Mouse (Mus musculus) intestine, embryonic 15.5 days (tissue): ENCODE measurements around the gene Slc41a1. TPM values are rescaled to one million over a fixed set of nuclear protein-coding genes. Genes with fewer than 3 reads are reported as not detected.
A peak's percentile ranks its signal among the peaks of the same experiment; 100 is the strongest.

ENCODE experiments used
- ATAC-seq: fragments of 200-750 bp; cut with Nextera tagmentation; 2 replicates; pipeline ENCODE4 v1.8.0; 2017; ENCODE audit warnings: moderate TSS enrichment, moderate library complexity
- H3K27ac ChIP-seq: fragments of 300-500 bp; sonication (generic); 2 replicates; pipeline ENCODE4 v1.5.1; 2015; ENCODE audit warnings: mild to moderate bottlenecking, inconsistent platforms
- H3K27me3 ChIP-seq: fragments of 300-500 bp; sonication (generic); replicated peaks from 2 replicates; pipeline ENCODE4 v1.6.1; 2015; ENCODE audit warnings: inconsistent platforms
- H3K36me3 ChIP-seq: fragments of 300-500 bp; sonication (generic); 2 replicates; pipeline ENCODE4 v1.6.1; 2015; ENCODE audit warnings: inconsistent platforms
- H3K4me1 ChIP-seq: fragments of 300-500 bp; sonication (generic); replicated peaks from 2 replicates; pipeline ENCODE4 v1.6.1; 2015; ENCODE audit warnings: inconsistent platforms
- H3K4me2 ChIP-seq: fragments of 300-500 bp; sonication (generic); replicated peaks from 2 replicates; pipeline ENCODE4 v1.6.1; 2015; ENCODE audit warnings: mild to moderate bottlenecking, inconsistent platforms
- H3K4me3 ChIP-seq: fragments of 300-500 bp; sonication (generic); replicated peaks from 2 replicates; pipeline ENCODE4 v1.5.1; 2015; ENCODE audit warnings: inconsistent platforms
- H3K9ac ChIP-seq: fragments of 300-500 bp; sonication (generic); 2 replicates; pipeline ENCODE4 v1.6.1; 2015; ENCODE audit warnings: inconsistent platforms
- H3K9me3 ChIP-seq: fragments of 300-500 bp; sonication (generic); 2 replicates; pipeline ENCODE4 v1.6.1; 2016; ENCODE audit warnings: inconsistent platforms
- WGBS: fragments of 180-500 bp; shearing (Covaris S2); methylation state at CpG from one replicate; pipeline ENCODE4 v1.1.7; 2015; 5-methylcytosine and 5-hydroxymethylcytosine counted together
- polyA plus RNA-seq: library from polyadenylated mRNA; unstranded; fragments of >200 nt; fragmentation: Nextera tagmentation; extraction: Ambion mirVana; gene quantifications from 2 replicates; pipeline ENCODE4 v1.2.1, GENCODE M21; 2015

Gene Slc41a1
- polyA plus RNA-seq, 1 experiment from 2014 or later = 10.5 TPM

DNA sequence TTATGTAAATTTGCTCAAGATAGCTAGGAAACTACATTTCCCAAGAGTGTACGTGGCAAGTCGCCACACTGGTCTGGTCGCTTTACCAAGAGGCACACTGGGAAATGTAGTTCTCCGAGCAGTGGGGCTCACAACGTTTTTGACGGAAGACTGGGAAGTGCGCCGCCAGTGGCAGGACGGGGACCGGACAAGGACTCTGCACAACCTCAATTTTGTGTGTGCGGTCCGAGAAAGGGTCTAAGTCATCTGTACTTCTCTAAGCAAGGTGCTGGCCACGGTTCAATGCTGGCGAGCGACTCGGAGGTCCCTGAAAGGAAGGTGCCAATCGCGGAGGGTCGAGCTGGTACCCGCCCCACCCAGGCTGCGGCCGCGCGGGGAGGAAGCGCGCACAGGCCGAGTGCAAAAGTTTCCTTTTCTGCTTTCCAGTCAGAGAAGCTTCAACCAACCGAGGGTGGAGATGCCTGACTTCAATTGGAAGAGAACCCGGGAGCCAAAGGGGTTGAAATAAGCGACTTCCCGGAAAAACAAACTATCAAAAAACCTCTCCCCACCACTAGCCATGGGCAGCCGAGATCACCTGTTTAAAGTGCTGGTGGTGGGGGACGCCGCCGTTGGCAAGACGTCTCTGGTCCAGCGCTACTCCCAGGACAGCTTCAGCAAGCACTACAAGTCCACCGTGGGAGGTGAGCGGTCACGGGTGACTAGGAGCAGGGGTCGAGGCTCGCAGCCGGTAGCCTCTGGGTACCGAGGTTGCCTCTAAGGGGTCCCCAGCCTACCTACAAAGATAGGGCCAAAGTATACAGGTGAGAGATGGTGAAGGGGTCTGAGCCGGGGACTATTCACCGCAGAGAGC is 40.0 kb downstream of the Slc41a1 start, which contains the start of gene Rab29:
TSS of gene Rab29 (plus strand) at position 132 of the 853 bp plus-strand sequence.
- ATAC-seq = peak; percentile 98
- H3K27ac ChIP-seq = 0 out of 2 replicates have a peak within 1 kb of the TSS, but pooled peaks have one; percentile 22

DNA sequence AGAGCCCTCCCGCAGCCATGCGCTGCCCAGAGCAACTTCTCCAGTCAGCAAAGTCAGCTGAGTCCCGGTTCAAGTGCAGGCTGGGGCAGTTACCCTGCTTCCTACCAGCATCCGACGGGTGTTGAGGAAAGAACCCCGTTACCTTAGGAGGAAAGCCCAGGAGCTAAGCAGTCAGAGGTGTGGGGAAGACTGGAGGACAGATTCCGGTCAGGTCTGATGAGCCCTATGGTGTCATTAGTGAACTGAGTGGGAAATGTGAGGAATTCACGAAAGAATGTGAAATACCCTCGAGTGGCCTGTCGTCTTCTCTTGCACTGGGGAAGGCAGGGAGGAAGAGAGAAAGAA is 40.6 kb downstream of the Slc41a1 start:
- Histone ChIP-seq H3K27me3 (no peaks in the 10 kb centered on the region), H3K4me1 (no peaks in the 10 kb centered on the region; the same call in 1 of the 2 replicates), H3K4me3 (peak overlapping the region; percentile 71), H3K9me3 (no peaks in the 10 kb centered on the region), H3K9ac (peak overlapping the region; percentile 61), H3K36me3 (no peaks in the 10 kb centered on the region), H3K27ac (no peak overlapping the region), H3K4me2 (peak overlapping the region; percentile 89)
- no peak for ATAC-seq
- 21% methylated on average over 10 of the region's 10 CpGs for WGBS

More for the DNA sequence above, 40.0 kb downstream of the Slc41a1 start, which contains the start of gene Rab29:
- WGBS = 1% methylated on average over 46 of the region's 46 CpGs
- Histone ChIP-seq H3K4me2 (peak within 1 kb of the TSS; percentile 89), H3K36me3 (no peaks in the 10 kb centered on the region), H3K9ac (peak within 1 kb of the TSS; percentile 61), H3K4me1 (no peaks in the 10 kb centered on the region; the same call in 1 of the 2 replicates), H3K9me3 (no peaks in the 10 kb centered on the region), H3K27me3 (no peaks in the 10 kb centered on the region), H3K4me3 (peak within 1 kb of the TSS; percentile 71)

DNA sequence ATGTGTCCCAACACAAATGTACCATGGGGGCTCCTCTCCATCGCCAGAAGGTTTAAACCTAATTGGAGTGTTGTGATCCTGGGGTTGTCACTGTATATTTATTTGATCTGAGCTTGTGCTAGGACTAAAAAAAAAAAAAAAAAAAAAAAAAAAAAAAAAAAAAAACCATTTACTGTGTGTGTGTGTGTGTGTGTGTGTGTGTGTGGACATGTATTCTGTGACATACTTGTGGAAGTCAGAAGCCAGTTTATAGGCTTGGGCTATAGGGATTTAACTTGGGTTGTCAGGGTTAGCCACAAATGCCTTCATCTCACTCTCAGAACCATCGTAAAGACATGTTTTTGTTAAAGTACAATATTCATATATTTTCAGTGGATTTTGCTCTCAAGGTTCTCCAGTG is 42.3 kb downstream of the Slc41a1 start:
- Histone ChIP-seq H3K36me3 (no peaks in the 10 kb centered on the region), H3K27ac (no peak overlapping the region), H3K4me1 (no peaks in the 10 kb centered on the region; the same call in 1 of the 2 replicates), H3K9me3 (no peaks in the 10 kb centered on the region), H3K4me3 (no peak overlapping the region), H3K27me3 (no peaks in the 10 kb centered on the region), H3K4me2 (no peak overlapping the region), H3K9ac (no peak overlapping the region)
- no peak for ATAC-seq
- WGBS = 76% methylated on average over 2 of the region's 2 CpGs

DNA sequence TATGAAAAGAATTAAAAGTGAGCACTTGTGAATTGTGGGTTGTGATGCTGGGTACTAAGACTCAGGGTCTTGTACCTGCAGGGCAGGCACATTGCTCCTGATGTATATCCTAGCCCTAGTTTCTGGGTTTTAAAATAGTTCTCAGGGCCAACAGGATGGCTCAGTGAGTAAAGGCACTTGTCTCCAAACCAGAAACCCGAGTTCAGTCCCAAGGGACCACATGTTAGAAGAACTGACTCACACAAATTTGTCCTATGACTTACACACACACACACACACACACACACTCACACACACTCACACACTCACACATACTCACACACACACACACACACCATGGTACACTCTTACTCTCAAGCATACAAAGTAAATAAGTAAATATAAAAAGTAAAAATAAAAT is 45.6 kb downstream of the Slc41a1 start:
- ATAC-seq = no peak
- 76% methylated on average over 1 of the region's 1 CpGs for WGBS
- H3K4me2 ChIP-seq = no peak overlapping the region
- H3K27me3 ChIP-seq = no peaks in the 10 kb centered on the region
- H3K9ac ChIP-seq = no peak overlapping the region
- no peak overlapping the region for H3K27ac ChIP-seq
- no peaks in the 10 kb centered on the region for H3K9me3 ChIP-seq
- no peak overlapping the region for H3K4me3 ChIP-seq
- no peaks in the 10 kb centered on the region for H3K36me3 ChIP-seq
- H3K4me1 ChIP-seq = no peaks in the 10 kb centered on the region

DNA sequence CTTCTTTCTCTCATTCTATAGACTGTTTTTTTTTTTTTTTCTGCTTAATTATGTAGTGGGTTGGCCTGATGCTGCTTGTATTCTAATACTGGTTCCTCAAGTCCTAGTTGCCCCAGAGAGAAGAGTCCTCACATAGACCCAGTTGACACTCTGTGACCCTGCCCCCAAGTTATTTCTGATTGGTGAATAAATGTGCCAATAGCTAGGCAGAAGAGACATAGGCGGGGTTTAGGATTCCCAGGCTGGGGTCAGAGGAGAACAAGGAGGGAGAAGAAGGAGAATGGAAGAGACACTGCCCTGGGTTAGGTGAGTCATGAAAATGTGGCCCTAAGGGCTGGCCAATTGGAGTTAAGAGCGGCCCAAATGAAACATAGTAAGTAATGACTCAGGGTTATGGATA is 52.5 kb downstream of the Slc41a1 start:
- Histone ChIP-seq H3K4me1 (no peaks in the 10 kb centered on the region), H3K4me2 (no peak overlapping the region), H3K27me3 (no peaks in the 10 kb centered on the region), H3K9me3 (no peaks in the 10 kb centered on the region), H3K4me3 (no peak overlapping the region), H3K36me3 (no peaks in the 10 kb centered on the region), H3K9ac (no peak overlapping the region), H3K27ac (no peak overlapping the region)
- ATAC-seq = no peak
- 74% methylated on average over 2 of the region's 2 CpGs for WGBS

DNA sequence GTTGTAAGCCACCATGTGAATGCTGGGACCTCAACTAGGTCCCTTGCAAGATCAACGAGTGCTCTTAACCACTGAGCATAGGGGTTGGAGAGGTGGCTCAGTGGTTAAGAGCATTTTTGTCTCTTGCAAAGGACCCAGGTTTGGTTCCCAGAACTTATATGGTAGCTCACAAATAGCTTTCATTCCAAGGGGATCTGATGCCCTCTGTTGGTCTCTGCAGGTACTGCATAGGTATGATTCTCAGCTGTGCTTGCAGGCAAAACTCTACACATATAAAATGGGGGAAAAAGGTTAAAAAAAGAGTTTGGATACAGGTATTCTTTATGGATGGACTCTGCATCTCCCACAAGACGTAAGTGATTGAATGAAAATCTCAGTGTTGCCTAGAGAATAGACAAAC is 55.5 kb downstream of the Slc41a1 start:
- WGBS = 56% methylated on average over 2 of the region's 2 CpGs
- H3K9me3 ChIP-seq = no peaks in the 10 kb centered on the region
- no peak overlapping the region for H3K4me3 ChIP-seq
- no peaks in the 10 kb centered on the region for H3K36me3 ChIP-seq
- no peaks in the 10 kb centered on the region for H3K4me1 ChIP-seq
- H3K4me2 ChIP-seq = no peak overlapping the region
- no peak overlapping the region for H3K27ac ChIP-seq
- ATAC-seq = no peak
- H3K9ac ChIP-seq = no peak overlapping the region
- no peaks in the 10 kb centered on the region for H3K27me3 ChIP-seq

DNA sequence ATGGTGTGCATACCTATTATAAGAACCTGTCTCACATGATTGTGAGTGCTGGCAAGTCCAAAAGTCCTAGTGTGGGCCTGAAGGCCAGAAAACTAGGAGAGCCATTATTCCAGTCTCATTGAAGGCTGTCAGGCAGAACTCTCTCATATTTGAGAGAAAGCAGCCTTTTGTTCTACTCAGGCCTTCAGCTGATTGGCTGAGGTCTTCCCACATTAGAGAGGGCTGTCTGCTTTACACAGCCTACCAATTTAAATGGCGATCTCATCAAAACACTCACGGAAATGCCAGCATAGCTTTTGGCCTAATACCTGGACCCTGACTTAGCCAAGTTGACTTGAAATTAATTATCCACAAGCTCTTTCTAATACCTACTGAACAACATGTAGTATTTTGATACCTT is 58.9 kb downstream of the Slc41a1 start:
- Histone ChIP-seq H3K36me3 (no peaks in the 10 kb centered on the region), H3K4me2 (no peak overlapping the region), H3K4me3 (no peak overlapping the region), H3K9ac (no peak overlapping the region), H3K27ac (no peak overlapping the region), H3K4me1 (no peaks in the 10 kb centered on the region), H3K27me3 (no peaks in the 10 kb centered on the region), H3K9me3 (no peaks in the 10 kb centered on the region)
- ATAC-seq = no peak
- WGBS = 72% methylated on average over 2 of the region's 2 CpGs

DNA sequence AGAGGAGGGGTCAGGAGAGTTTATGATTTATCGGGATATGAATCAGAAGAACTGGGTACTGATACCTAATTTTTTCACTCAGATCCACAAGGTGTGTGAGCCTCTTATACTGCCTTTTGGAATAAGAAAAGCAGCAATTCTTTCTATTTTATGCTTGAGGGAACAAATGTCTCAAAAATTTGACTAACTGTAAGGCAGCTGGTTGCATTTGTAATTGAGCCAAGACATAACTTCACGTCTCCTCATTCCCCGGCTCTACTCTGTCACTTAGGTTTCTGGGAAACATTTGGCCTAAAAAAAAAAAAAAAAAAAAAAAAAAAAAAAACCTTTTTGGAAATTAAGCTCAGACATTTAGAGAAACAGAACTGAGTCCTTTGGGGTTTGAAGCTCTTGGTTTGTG is 59.3 kb downstream of the Slc41a1 start:
- H3K4me2 ChIP-seq = no peak overlapping the region
- H3K4me1 ChIP-seq = no peaks in the 10 kb centered on the region
- ATAC-seq = no peak
- H3K27me3 ChIP-seq = no peaks in the 10 kb centered on the region
- H3K27ac ChIP-seq = no peak overlapping the region
- H3K4me3 ChIP-seq = no peak overlapping the region
- H3K36me3 ChIP-seq = no peaks in the 10 kb centered on the region
- WGBS = 81% methylated on average over 3 of the region's 3 CpGs
- no peak overlapping the region for H3K9ac ChIP-seq
- no peaks in the 10 kb centered on the region for H3K9me3 ChIP-seq

DNA sequence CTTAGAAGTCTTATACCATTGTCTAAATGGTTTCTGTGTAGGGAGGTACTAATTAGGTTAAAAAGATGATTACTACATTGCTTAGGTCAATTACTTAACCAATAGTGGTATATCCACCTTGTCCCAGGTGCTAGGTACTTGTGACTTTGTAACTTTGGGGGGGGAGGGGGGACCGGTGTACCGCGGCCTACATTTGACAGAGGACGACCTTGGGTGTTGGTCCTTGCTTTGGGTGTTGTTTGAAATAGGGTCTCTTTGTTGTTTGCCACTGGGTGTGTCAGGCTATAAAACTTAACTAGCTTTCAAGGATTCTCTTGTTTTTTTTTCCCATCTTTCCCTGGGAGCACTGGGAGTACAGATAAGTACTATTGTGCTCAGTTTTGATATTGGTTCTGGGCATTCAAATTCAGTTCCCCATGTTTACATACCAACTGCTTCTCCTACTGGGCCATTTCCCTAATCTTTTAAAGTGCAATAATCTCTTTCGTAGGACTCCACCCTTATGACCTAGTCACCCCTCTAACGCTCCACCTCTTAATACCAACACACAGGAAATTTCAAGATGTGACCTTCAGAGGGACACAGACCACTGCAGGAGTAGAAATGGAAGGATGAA is 62.9 kb downstream of the Slc41a1 start:
- ATAC-seq = 0 out of 2 replicates have a peak, but pooled peaks have one; percentile 17
- no peaks in the 10 kb centered on the region for H3K36me3 ChIP-seq
- no peak overlapping the region for H3K4me2 ChIP-seq
- 55% methylated on average over 6 of the region's 6 CpGs for WGBS
- no peak overlapping the region for H3K27ac ChIP-seq
- no peaks in the 10 kb centered on the region for H3K9me3 ChIP-seq
- no peak overlapping the region for H3K9ac ChIP-seq
- H3K27me3 ChIP-seq = no peaks in the 10 kb centered on the region
- H3K4me3 ChIP-seq = no peak overlapping the region
- H3K4me1 ChIP-seq = no peaks in the 10 kb centered on the region

DNA sequence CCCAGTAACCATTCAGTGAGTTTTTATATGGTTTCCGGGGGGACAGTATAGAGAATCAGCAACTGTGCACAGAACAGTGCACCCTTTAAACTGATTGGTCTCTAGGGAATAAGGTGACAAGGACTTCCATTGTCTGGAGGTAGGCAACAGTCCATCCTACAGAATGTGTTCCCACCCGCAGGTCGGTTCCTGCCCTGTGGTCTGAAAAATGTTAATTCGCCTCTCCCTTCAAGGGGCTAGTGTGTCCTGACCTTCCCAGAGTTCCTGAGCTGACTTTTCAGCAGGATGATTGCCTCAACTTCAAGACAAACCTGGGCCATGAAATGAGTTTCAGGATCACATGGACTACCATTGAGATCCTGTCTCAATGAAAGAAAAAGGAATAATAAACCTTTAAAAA is 64.1 kb downstream of the Slc41a1 start:
- Histone ChIP-seq H3K4me1 (no peaks in the 10 kb centered on the region), H3K9me3 (no peaks in the 10 kb centered on the region), H3K36me3 (no peaks in the 10 kb centered on the region), H3K27me3 (no peaks in the 10 kb centered on the region), H3K4me3 (no peak overlapping the region), H3K9ac (no peak overlapping the region), H3K4me2 (no peak overlapping the region), H3K27ac (no peak overlapping the region)
- 81% methylated on average over 4 of the region's 4 CpGs for WGBS
- no peak for ATAC-seq
